Mouse (Mus musculus) lung, postnatal 0 days (tissue): ENCODE results near the gene Cd70. TPM values are rescaled to one million over a fixed set of nuclear protein-coding genes. Genes with fewer than 3 reads are reported as not detected.

ENCODE experiments used
- ATAC-seq: fragments of 200-750 bp; cut with Nextera tagmentation; 2 replicates; pipeline ENCODE4 v1.8.0; 2017; ENCODE audit warnings: moderate library complexity
- DNase-seq: peaks from one replicate; pipeline ENCODE4 v3.0.0-alpha.2; 2016; ENCODE audit warnings: low spot score
- H3K27ac ChIP-seq: fragments of 300-500 bp; sonication (generic); 2 replicates; pipeline ENCODE4 v1.5.1; 2014; ENCODE audit warnings: antibody characterized with exemption, mild to moderate bottlenecking, low read length, mixed read lengths
- H3K27me3 ChIP-seq: fragments of 300-500 bp; sonication (generic); replicated peaks from 2 replicates; pipeline ENCODE4 v1.6.1; 2014; ENCODE audit warnings: low read length, mixed read lengths; ENCODE audit not compliant: insufficient read depth
- H3K36me3 ChIP-seq: fragments of 300-500 bp; sonication (generic); 2 replicates; pipeline ENCODE4 v1.6.1; 2014; ENCODE audit warnings: low read length, mixed read lengths; ENCODE audit not compliant: insufficient read depth
- H3K4me1 ChIP-seq: fragments of 300-500 bp; sonication (generic); 2 replicates; pipeline ENCODE4 v1.6.1; 2014; ENCODE audit warnings: antibody characterized with exemption, low read depth, low read length, mixed read lengths; ENCODE audit not compliant: insufficient read depth
- H3K4me2 ChIP-seq: fragments of 300-500 bp; sonication (generic); replicated peaks from 2 replicates; pipeline ENCODE4 v1.6.1; 2014; ENCODE audit warnings: low read depth, mild to moderate bottlenecking, low read length, moderate library complexity, mixed read lengths
- H3K4me3 ChIP-seq: fragments of 300-500 bp; sonication (generic); 2 replicates; pipeline ENCODE4 v1.5.1; 2014; ENCODE audit warnings: low read depth, low read length
- H3K9ac ChIP-seq: fragments of 300-500 bp; sonication (generic); replicated peaks from 2 replicates; pipeline ENCODE4 v1.6.1; 2014; ENCODE audit warnings: low read depth, mild to moderate bottlenecking
- H3K9me3 ChIP-seq: fragments of 300-500 bp; sonication (generic); 2 replicates; pipeline ENCODE4 v1.6.1; 2016; ENCODE audit warnings: low read length, mixed read lengths
- CTCF ChIP-seq: IDR thresholded peaks from 2 replicates; pipeline ENCODE4 v1.5.1; 2016; ENCODE audit warnings: antibody characterized with exemption, mild to moderate bottlenecking
- EP300 ChIP-seq: IDR thresholded peaks from 2 replicates; pipeline ENCODE4 v1.6.1; 2016; ENCODE audit warnings: antibody characterized with exemption, mild to moderate bottlenecking, control low read depth
- WGBS: fragments of 180-500 bp; shearing (Covaris S2); extraction: QIAGEN DNeasy Blood & Tissue Kit; methylation state at CpG from one replicate; pipeline ENCODE4 v1.1.7; 2014; 5-methylcytosine and 5-hydroxymethylcytosine counted together
- polyA plus RNA-seq: library from polyadenylated mRNA; unstranded; fragments of >200 nt; fragmentation: Nextera tagmentation; extraction: Ambion mirVana; gene quantifications from 2 replicates; pipeline ENCODE4 v1.2.1, GENCODE M21; 2015

Cd70 gene
- polyA plus RNA-seq, 1 experiment from 2014 or later, result not detected

DNA sequence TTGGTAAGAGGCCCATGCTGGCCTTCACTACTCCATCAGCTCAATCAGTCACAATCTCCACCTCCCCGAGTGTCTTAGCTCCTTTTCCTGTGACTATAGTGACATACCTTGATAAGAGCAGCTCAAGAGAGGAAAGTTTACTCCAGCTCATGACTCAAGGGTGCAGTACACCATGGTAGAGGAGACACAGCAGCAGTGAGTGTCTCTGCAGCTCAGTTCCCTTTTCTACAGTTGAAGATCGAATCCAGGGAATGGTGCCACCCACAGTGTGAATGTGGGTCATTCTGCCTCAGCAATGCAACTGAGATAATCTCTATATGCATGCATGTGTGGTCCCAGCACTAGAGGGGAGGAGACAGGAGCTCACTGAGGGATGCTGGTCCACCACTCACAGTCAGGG is 36.1 kb upstream of the Cd70 start:
- ATAC-seq (no peak), DNase-seq (no peak)
- H3K4me3 ChIP-seq, result no peak overlapping the region
- H3K9ac ChIP-seq, result no peak overlapping the region
- H3K9me3 ChIP-seq, result no peaks in the 10 kb centered on the region
- no peak for TF ChIP-seq CTCF
- no peak for TF ChIP-seq EP300
- H3K27me3 ChIP-seq, result no peaks in the 10 kb centered on the region
- whole genome bisulfite sequencing, result 45% methylated on average over 2 of the region's 2 CpGs
- H3K4me1 ChIP-seq, result no peaks in the 10 kb centered on the region
- H3K36me3 ChIP-seq, result no peaks in the 10 kb centered on the region
- no peak overlapping the region for H3K4me2 ChIP-seq
- H3K27ac ChIP-seq, result no peak overlapping the region

GRCm38 (mm10) chr17:57182871-57183270 is 33.3 kb upstream of the Cd70 start:
- Histone ChIP-seq H3K36me3 (no peaks in the 10 kb centered on the region), H3K27ac (no peak overlapping the region), H3K9me3 (no peaks in the 10 kb centered on the region), H3K9ac (no peak overlapping the region), H3K4me1 (no peaks in the 10 kb centered on the region), H3K4me2 (no peak overlapping the region), H3K4me3 (no peak overlapping the region), H3K27me3 (no peaks in the 10 kb centered on the region)
- ATAC-seq (no peak), DNase-seq (no peak)
- WGBS, result 44% methylated on average over 3 of the region's 3 CpGs
- no peak for TF ChIP-seq CTCF
- TF ChIP-seq EP300, result no peak

GRCm38 (mm10) chr17:57180363-57180762 is 30.8 kb upstream of the Cd70 start:
- H3K9ac ChIP-seq, result no peak overlapping the region
- 30% methylated on average over 8 of the region's 8 CpGs for WGBS
- H3K4me2 ChIP-seq, result no peak overlapping the region
- no peak for DNase-seq
- TF ChIP-seq EP300 (no peak), CTCF (peak; percentile 54)
- H3K4me3 ChIP-seq, result no peak overlapping the region
- no peak for ATAC-seq
- H3K4me1 ChIP-seq, result no peaks in the 10 kb centered on the region
- H3K27me3 ChIP-seq, result no peaks in the 10 kb centered on the region
- no peaks in the 10 kb centered on the region for H3K36me3 ChIP-seq
- H3K27ac ChIP-seq, result no peak overlapping the region
- H3K9me3 ChIP-seq, result no peaks in the 10 kb centered on the region

GRCm38 (mm10) chr17:57173351-57173750 is 23.8 kb upstream of the Cd70 start:
- Histone ChIP-seq H3K4me3 (no peak overlapping the region), H3K36me3 (no peaks in the 10 kb centered on the region), H3K9ac (no peak overlapping the region), H3K4me1 (no peaks in the 10 kb centered on the region), H3K4me2 (no peak overlapping the region), H3K9me3 (no peaks in the 10 kb centered on the region), H3K27ac (no peak overlapping the region), H3K27me3 (no peaks in the 10 kb centered on the region)
- DNase-seq, result peak; percentile 44
- 51% methylated on average over 4 of the region's 4 CpGs for WGBS
- TF ChIP-seq CTCF (no peak), EP300 (no peak)
- peak; percentile 28; the same call in 1 of the 2 replicates for ATAC-seq

GRCm38 (mm10) chr17:57172378-57172777 is 22.8 kb upstream of the Cd70 start:
- Histone ChIP-seq H3K4me3 (no peak overlapping the region), H3K27me3 (no peaks in the 10 kb centered on the region), H3K4me1 (no peaks in the 10 kb centered on the region), H3K27ac (no peak overlapping the region), H3K36me3 (no peaks in the 10 kb centered on the region), H3K9ac (no peak overlapping the region), H3K9me3 (no peaks in the 10 kb centered on the region), H3K4me2 (no peak overlapping the region)
- peak; percentile 67 for DNase-seq
- TF ChIP-seq CTCF, result no peak
- no peak for TF ChIP-seq EP300
- WGBS, result 46% methylated on average over 5 of the region's 5 CpGs
- ATAC-seq, result peak; percentile 52

DNA sequence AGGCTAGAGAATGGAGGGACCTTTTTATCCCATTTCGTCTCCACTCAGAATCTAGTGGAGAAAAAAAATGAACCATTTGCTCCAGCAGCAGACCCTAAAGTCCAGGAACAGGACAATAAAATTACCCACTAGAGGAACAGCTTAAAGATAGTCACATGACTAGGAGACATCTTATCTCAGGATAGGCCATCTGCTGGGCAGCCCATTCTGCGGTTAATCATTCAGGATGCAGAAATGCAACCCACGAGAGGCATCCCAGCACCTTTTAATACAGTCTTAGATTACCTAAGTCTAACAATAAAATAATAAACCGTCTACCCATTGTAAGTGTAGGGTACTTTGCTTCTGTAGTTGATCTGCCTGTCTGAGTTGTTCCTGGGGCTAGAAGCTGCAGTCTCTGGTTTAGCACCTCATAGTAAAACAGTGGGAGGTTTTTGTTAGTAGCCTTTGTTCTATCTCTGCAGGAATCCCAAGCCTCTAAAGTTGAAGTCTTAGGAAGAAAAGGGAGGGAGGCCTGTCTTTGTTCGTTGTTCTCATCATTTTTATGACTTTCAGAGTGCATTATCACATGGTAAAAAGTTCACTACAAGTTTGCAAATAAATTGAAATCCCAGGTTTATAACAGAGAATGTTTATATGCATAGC is 21.2 kb upstream of the Cd70 start:
- Histone ChIP-seq H3K4me3 (no peak overlapping the region), H3K9me3 (no peaks in the 10 kb centered on the region), H3K27me3 (no peaks in the 10 kb centered on the region), H3K9ac (no peak overlapping the region), H3K27ac (no peak overlapping the region), H3K4me1 (no peaks in the 10 kb centered on the region), H3K4me2 (no peak overlapping the region), H3K36me3 (no peaks in the 10 kb centered on the region)
- ATAC-seq (no peak), DNase-seq (no peak)
- WGBS, result 42% methylated on average over 5 of the region's 5 CpGs
- no peak for TF ChIP-seq EP300
- no peak for TF ChIP-seq CTCF
